Mouse (Mus musculus) frontal cortex, postnatal 14 days (tissue): ENCODE measurements around the gene Abca4.

Experiments
- DNase-seq, 2 experiments: peaks; one replicate each; pipeline ENCODE4 v3.0.0; 2022; ENCODE audit warnings: low spot score in 2 of 2

The Abca4 gene

DNA sequence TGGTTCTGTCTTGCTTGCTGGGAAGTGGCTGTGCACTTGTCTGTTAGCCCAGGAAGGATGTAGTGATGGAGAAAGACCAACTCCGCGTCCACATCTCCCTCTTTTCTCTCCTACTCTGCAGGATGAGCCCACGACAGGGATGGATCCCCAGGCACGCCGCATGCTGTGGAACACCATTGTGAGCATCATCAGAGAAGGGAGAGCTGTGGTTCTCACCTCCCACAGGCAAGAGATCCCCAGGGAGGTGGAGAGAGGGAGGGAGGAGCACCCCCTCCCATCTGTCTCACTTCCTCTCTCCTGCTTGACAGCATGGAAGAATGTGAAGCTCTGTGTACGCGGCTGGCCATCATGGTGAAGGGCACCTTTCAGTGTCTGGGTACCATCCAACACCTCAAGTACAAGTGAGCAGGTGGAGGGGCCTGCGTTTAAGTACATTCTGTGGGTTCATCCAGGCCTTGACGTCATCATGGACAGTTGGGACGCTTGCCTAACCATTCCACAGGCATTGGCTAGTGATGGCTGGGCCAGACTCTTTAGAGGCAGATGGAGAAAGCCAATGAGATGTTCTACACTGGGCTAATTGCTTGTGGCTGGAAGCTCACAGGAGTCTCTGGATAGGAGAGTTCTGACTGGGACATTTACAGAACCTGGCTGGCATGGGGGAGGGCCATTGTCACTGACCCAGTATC lies 126.5 kb downstream of the Abca4 start:
- DNase-seq: peak; percentile 20

DNA sequence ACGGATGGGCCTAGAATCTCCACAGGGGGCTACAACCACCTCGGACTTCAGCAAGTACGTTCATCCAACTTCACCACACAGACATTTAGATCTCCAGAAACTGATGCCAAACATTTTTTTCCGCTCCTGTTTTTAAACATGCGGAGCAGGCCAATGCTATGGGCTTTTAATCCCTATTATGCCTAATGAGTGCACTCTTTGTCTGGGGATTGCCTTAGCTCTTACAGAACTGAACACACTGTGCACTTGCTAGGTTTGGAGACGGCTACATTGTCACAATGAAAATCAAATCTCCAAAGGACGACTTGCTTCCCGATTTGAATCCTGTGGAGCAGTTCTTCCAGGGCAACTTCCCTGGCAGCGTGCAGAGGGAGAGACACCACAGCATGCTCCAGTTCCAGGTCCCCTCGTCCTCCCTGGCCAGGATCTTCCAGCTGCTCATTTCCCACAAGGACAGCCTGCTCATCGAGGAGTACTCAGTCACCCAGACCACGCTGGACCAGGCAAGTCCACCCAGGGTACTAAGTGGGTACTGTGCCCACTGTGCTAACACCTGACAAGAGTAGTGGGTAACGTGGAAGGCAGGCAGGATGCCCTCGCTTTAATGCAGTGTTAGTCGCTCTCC lies 129.4 kb downstream of the Abca4 start:
- no peak for DNase-seq

DNA sequence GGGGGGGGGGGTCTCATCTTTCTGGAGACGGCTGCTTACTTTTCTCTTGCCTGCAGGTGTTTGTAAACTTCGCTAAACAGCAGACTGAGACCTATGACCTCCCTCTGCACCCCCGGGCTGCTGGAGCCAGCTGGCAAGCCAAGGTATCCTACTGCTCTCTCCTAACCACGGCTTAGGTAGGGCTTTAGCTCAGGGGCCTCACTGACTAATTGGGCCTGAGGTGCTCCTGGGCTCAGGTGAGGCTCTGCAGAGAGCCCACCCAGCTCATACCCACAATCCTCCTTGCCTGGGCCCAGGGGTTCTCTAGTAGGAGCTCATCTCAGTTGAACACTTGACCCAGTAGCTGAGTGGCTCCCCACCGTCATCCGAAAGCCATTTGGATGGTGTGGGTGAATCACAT lies 131.8 kb downstream of the Abca4 start:
- no peak for DNase-seq

DNA sequence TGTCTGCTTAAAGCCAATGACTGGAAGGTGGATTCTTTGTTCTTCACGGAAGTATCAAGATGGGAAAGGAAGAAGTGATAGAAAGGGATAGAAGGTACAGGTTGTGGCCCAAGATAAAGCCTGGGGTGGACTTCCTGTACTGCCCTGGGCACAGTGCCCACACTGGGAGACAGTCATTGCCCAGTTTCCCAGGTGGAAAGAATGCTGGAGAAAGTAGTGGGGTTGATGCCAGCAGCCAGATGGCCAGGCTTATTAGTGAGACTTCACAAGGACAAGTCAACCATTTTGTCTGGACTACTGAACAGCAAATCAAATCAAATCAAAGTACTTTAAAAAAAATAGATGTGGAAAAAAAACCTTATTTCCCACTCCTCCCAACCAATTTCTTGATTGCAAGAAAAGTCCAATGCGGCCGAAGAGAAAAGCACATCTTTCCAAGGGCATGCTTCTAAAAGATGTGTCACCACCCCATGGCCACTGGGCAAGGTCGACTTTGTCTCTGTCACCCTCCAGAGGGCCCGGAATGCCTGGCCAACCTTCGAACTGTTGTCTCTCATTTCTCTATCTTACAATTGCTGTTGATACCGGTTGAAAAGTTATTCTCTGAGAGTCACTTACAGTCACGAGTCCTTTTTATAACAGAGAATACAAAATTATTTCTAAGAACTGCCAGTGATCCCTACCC lies 132.6 kb downstream of the Abca4 start:
- DNase-seq: no peak

DNA sequence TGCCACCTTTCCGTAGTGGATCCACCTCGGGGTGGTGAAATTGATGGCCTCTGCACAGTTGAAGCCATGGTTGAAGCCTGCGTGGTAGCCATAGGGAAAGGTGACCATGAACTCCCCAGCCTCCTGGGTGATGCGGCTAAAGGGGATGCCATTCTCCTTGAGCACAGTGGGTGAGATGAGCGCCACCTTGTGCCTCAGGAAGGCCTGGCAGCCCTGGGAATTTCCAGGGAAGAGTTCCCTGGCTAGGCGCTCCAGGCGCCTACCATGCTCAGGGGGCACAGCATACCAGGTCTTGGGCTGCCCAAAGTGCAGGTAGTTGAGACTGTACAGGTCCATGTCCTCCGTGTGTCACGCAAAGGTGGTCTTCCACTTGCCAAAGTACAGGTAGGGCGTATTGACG lies 139.9 kb downstream of the Abca4 start:
- DNase-seq: no peak

DNA sequence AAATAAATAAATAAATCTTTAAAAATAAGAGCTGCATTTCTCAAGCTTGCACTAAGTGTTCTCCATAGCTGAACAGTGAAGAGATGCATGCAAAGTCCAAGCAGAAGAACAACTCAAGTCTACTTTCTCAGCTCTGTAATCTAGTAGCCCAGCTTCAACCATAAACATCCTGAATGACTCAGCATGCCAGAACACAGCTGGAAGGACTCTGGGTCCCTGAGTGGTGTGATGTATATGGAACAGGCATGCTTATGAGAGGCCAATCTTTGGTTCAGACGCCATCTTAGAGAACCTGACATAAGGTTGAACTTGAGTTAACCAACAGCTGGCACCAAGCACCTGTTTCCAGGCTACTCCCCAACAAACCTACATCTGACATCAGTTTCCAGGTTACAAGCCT lies 142.7 kb downstream of the Abca4 start:
- no peak for DNase-seq

DNA sequence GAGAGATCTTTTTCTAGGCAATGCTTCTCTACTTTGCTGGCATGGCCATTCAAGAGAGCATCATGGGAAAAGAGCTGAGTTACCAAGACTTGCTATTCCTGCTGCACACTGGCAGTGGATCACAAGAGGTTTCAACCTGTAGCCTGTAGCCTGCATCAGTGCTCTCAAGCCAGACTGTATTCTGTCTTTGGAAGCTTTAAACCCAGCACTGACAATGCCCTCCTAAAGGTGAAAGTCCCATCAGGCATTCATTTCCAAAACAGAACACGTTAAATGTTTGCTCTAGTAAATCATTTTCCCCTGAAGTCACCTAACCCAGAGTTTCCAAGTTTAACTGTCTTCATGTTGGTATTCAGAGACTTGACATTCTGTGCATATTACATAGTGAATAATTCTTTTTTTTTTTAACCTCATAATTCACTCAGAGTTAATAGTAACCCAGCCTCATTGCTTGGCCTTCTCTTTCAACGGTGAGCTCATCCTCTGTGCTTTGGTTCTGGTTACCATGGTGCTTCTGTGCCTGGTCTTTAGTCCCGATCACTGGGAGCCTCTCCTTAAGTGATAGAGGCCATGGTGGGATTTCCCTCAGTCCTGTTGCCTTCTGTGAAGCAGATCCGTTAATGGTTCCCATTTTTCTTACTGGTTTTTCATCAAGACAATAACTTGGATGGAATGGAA lies 152.5 kb downstream of the Abca4 start:
- no peak for DNase-seq

DNA sequence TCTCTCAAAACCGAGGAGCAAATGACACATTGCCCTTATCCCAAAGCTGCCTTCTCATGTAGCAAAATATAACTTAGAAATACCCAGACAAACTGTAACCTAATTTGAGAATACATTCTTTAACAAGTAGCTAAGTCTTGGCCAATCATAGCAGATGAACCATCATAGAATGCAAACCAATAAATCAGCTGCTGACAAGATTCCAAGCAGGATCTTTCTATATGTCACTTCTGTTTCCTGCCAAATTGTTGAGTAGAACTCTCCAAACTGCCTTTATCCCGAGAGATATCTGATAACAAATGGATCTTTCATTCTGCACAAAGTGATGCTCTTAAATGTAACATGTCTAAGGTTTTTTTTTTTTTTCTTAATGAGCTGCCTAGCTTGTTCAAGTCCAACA lies 154.3 kb downstream of the Abca4 start:
- no peak for DNase-seq

DNA sequence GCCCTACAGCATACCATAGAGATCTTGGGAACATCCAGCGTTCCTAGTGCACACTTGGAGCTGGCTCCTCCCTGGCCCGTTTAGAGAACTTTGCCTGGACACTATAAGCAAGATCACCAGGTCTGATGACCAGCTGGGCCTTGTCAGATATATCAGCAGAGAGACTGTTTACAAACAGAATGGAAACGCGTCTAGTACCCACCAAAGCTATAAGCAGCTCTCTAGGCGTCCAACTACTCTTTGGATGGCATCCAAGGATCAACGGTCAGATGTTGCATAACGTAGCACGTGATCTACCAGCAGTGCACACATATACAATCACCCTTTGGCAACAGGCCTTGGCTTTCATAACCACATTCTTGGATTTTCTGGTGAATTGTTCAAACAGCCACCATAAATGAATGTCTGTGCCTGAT lies 154.7 kb downstream of the Abca4 start:
- no peak for DNase-seq

DNA sequence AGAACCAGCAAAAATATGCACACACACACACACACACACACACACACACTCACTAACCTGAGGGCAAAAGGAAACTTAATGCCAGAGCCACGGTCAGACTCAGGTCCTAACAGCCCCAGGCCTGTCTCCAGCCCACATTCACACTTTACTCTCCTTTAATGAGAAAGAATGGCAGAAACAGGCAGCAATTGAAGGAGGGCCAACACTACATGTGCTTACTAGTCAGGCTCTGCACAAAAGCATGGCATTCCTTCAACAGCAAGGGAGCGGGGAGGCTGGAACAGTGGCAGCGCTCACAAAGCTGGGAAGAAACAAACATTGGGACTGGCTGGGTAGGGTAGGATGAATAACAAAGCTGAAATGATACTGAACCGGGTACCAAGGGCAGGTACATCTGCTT lies 155.4 kb downstream of the Abca4 start:
- DNase-seq: no peak

DNA sequence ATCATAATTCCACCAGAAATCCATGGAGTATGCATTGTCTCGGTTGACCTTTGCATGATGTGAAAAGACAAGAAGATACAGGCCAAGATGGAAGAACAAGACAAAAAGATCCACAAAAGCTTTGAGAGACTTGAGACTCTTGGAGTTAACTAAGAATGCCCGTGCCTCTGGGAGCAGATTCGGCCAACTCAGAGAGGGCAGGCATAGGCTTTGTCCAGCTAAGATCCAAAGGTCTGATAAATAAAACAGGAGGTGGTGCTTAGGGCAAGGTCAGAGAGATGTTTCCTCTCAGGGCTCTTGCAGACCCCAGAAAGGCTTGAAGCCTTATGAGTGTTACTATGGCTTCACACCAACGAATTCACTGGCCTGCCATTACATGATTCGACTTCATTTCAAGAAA lies 155.8 kb downstream of the Abca4 start:
- DNase-seq: no peak

DNA sequence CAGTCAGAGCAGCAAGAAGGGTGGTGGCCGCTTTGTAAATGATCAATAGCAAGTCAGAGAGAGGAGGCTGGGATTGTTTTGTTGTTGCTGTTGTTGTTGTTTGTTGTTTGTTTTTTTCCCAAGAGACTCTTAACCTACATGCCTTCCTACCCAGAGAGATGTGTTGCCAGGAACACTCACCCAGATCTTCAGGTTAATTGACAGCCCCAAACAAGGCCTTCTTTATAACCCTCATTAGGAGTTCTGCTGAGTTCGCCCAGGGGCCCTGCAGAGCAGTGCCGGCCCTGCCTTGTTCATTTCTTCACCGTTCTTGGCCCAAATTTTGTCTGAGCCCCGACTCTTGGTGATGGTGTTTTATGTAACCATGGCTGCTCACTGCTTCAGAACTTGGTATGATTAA lies 156.2 kb downstream of the Abca4 start:
- DNase-seq: peak in 1 of 2 experiments; percentile 15

DNA sequence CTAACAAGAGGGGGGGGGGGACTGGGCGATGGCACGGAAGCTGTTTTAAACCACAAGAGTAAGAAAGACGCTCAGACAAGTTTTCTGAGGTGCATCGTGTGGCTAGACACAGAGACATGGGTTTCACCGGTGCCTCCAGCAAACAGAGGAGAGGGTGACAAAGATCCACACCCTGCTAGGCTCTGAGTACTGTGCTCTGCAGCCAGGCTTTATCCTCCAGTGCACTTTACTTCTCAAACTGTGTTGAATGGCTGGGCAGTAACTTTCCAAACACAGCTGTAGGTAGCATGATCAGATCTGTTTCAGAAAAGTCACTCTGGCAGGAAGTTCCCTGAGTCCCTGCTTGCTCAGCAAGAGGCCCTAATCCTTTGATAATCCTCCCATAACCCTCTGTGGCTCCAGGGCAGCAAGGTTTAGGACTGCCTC lies 158.1 kb downstream of the Abca4 start:
- DNase-seq: no peak

DNA sequence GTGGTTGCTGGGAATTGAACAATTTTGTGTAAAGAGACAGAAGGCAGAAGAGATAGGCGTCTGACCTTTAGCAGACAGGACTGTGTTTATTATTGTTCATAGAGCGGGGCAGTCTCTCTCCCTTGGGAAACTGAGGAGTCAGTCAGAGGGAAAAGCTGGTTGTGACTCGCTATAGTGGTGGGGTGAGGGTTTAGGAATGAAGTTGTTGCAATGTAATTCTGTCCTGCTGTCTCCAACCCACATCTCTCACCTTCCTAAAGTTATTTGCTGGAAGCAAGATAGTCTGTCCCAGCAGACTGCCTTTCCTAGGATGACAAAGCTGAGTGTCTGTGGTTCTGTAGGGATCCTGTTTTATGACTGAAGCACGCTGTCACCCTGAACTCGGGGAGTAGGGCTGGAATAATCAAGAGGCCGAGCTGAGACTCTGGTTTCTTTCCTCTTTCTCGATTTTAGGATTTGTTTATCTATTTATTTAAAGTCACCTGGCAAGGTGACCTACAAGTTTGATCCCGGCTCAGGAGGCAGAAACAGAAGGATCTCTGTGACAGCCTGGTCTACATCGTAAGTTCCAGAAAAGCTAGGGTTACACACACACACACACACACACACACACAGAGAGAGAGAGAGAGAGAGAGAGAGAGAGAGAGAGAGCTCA lies 159.6 kb downstream of the Abca4 start:
- no peak for DNase-seq

DNA sequence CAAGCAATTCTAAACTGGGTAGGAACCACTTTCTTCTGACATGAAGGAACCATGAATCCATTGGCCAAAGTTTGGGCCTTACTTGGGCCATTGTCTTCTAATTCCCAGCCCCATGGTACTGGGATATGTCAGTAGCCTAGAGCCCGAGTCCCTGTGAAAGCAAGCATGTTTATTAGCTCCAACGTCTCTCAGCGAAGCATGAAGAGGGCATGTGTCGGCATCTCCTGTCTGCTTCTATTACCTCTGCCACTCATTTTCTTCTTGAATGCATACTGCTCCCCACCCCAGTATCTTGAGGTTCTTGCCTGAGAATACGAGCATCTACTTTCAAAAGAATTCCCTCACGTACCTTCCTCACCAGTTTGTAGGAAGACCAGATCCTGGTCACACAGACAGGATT lies 161.5 kb downstream of the Abca4 start:
- DNase-seq: no peak

DNA sequence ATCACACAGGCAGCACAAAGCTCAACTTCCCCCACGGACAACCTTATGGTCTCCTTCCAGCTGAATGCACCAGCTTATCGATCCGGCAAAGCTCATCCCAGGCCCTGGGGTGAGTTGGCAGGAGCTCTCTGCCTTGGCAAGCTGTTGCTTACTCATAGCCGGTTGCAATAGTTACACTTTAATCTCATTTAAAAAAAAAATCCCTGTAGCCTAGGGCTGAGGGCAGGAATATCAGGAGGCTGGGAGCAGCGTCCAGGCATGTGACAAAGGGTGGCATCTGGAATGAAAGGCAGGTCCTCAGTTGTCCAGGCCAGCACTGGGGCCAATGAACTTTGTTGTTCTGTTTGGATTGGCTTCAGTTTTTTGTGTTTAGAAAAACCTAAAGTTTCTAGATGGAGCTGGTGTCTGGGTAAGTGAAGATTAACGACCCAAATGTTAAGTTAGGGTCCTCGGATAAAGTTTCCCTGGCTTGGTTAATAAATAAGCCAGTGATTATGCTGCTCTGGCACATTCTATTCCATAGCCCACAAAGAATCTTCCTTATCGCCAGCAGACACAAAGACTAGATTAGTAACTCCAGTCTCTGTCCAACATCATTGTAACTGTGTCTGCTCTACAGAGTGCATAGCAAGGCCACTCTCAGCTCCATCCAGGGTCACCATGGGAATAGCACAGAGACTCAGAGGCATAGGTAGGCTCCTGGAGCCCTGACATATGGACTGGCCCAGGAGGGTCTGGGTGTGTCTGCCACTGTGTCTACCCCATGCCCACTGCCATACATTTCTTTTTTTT lies 162.2 kb downstream of the Abca4 start:
- DNase-seq: no peak

DNA sequence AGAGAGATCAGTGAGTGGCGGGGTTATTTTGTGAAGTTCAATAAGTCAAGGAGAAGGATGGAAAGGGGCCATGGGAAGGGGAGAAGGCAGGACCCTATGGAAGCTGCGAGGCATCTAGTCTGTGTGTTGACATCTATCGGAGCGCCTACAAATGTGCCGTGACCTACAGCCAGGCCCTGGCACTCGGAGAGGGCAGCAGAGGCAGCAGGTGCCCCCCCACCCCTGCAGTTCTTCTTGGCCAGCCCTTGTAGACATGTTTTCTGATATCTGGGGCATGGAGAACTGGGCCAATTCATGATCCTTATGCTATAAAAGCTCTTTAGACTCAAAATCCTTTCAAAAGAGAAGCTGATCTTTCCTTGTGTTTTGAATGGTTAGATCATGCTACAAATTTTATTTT lies 163.5 kb downstream of the Abca4 start:
- no peak for DNase-seq

DNA sequence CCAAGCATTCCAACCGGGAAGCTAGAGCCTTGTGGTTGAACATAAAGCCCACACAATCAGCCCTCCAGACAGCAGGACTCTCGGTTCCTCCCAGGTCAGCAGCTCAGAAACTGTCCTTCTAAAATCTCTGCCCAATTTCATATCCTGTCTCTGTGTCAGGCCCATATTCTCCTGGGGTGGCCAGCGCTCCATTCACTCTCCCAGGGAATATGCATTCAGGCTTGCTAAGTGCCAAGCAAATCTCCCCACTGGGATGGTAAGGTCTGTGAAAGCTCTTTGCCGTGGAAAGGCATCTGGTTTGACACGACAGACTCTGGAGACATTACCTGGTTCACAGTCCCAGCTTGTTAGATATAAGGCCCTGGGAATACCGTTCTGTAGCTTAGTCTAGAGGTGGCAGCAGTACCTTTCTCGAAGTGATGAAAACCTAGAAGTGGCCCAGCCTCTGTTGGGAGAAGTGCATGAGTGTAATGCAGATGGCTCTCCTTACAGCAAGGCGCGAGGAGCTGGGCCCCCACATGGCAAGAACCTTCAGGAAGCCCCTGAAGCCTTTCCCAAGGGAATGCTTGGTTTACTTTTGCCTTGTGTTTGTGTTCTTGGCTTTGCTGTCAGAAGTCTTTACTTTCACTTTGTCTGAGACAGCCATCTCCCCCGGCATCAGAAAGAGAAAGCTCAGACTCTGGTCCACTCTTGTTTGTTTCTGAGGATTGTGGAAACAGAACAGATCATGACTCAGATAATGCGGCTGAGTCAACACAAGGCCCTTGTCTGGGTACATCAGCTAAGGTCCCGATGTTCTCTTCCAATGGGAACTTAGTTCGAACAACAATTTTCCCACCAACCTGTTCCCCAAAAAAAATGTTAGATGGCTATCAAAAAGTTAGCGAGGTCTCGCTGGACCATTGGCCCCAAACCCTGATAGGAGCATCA lies 164.3 kb downstream of the Abca4 start:
- DNase-seq: no peak

DNA sequence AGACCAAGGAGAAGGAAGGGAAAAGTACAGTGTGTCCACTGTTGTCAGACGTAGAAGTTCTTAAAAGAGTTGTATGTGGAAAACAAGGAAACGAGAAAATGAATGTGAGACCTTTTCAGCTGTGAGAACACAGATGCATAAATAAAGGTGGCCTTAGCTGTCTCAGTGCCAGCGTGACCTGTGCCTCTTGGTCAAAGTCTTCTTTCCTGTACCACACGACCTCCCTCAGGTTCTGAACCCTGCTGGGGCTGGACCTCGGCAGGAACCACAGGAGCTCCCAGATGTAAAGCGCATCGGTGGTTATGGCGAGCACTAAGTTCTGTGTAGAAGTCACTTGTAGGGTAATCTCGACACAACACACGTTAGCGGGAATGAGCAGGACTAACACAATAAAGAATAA lies 165.3 kb downstream of the Abca4 start:
- DNase-seq: no peak

DNA sequence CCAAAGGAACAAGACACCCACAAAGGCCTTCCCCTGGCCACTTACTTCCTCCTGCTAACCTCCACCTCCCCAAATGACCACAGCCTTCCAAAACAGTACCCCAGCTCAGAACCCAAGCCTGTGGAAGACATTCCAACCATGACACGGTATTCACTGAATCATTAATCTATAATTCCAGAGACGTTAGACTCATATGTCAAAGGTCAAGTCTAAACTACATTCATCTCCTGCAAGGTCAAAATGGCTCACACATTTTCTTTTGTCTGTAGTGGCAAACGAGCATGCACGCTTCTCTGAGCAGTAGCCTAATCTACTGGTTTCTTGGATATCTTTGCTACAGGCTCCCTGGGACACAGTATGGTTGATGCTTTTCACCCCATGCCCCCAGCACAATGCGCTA lies 166.2 kb downstream of the Abca4 start:
- DNase-seq: no peak
